Mouse (Mus musculus) CH12.LX (cell line): ENCODE data around the gene Pold1. TPM values are rescaled to one million over a fixed set of nuclear protein-coding genes. Genes with fewer than 3 reads are reported as not detected.

ENCODE experiments used
- DNase-seq: peaks from one replicate; pipeline ENCODE4 v3.0.0-alpha.2; 2013; ENCODE audit errors: extremely low read depth
- H3K27ac ChIP-seq: 2 replicates; pipeline ENCODE4 v1.5.1; 2012; ENCODE audit warnings: low read depth, mild to moderate bottlenecking, control low read depth, moderate library complexity; ENCODE audit not compliant: insufficient read depth
- H3K27me3 ChIP-seq: replicated peaks from 2 replicates; pipeline ENCODE3; 2012; ENCODE audit warnings: inconsistent platforms
- H3K36me3 ChIP-seq, 2 experiments: replicated peaks in 1 of 2; 2 replicates each; pipeline versions ENCODE3 to v1.6.1; 2012; ENCODE audit warnings: inconsistent platforms in 1 of 2, low read length in 1 of 2, mild to moderate bottlenecking in 1 of 2, mixed read lengths in 1 of 2, moderate library complexity in 1 of 2; ENCODE audit not compliant: control insufficient read depth in 1 of 2, insufficient read depth in 1 of 2
- H3K4me1 ChIP-seq, 2 experiments: 2 replicates each; pipeline ENCODE4 v1.6.1; 2012; ENCODE audit warnings: inconsistent platforms in 1 of 2, moderate library complexity in 1 of 2; ENCODE audit not compliant: insufficient read depth in 2 of 2, control insufficient read depth in 1 of 2
- H3K4me2 ChIP-seq: 2 replicates; pipeline ENCODE4 v1.6.1; 2012; ENCODE audit warnings: low read depth, mild to moderate bottlenecking, control low read depth; ENCODE audit not compliant: poor library complexity, insufficient read depth, severe bottlenecking
- H3K4me3 ChIP-seq, 3 experiments: fragments of 150-350 bp in 1 of 3; sonication (generic) in 1 of 3; replicated peaks in 1 of 3; 2 replicates each; pipeline versions ENCODE3 to v1.5.1; 2011 to 2012; ENCODE audit warnings: low read depth in 2 of 3, low read length in 2 of 3, mild to moderate bottlenecking in 2 of 3, moderate library complexity in 2 of 3, control low read depth in 1 of 3, improper control_type of control experiment in 1 of 3, inconsistent platforms in 1 of 3, mixed read lengths in 1 of 3; ENCODE audit not compliant: poor library complexity in 1 of 3
- H3K79me2 ChIP-seq: replicated peaks from 2 replicates; pipeline ENCODE4 v1.6.1; 2012; ENCODE audit warnings: mild to moderate bottlenecking, moderate library complexity; ENCODE audit not compliant: control insufficient read depth, poor library complexity, insufficient read depth, severe bottlenecking; ENCODE audit errors: extremely low read depth
- H3K9ac ChIP-seq: 2 replicates; pipeline ENCODE4 v1.6.1; 2012; ENCODE audit warnings: low read depth, mild to moderate bottlenecking, control low read depth, moderate library complexity; ENCODE audit not compliant: insufficient read depth
- H3K9me3 ChIP-seq: replicated peaks from 2 replicates; pipeline ENCODE3; 2012; ENCODE audit warnings: low read length, inconsistent platforms, mixed read lengths
- BHLHE40 ChIP-seq: IDR thresholded peaks from 2 replicates; pipeline ENCODE4 v1.6.1; 2011; ENCODE audit warnings: mild to moderate bottlenecking, low read depth, low read length, improper control_type of control experiment
- CHD2 ChIP-seq: IDR thresholded peaks from 2 replicates; pipeline ENCODE4 v1.6.1; 2011; ENCODE audit warnings: low read length, improper control_type of control experiment
- ELF1 ChIP-seq: IDR thresholded peaks from 2 replicates; pipeline ENCODE4 v1.6.1; 2014; ENCODE audit warnings: low read depth, mild to moderate bottlenecking, inconsistent platforms, low read length, improper control_type of control experiment
- ETS1 ChIP-seq: conservative IDR thresholded peaks from 2 replicates; pipeline ENCODE4 v1.6.1; 2012; ENCODE audit warnings: low read depth, mild to moderate bottlenecking, inconsistent platforms, low read length, improper control_type of control experiment, moderate library complexity
- IRF4 ChIP-seq: IDR thresholded peaks from 2 replicates; pipeline ENCODE4 v1.6.1; 2014; ENCODE audit warnings: low read depth, mild to moderate bottlenecking, inconsistent platforms, low read length, improper control_type of control experiment
- JUN ChIP-seq: IDR thresholded peaks from 2 replicates; pipeline ENCODE4 v1.6.1; 2011; ENCODE audit warnings: low read depth, mild to moderate bottlenecking, low read length, improper control_type of control experiment, moderate library complexity; ENCODE audit not compliant: insufficient read depth
- KAT2A ChIP-seq: IDR thresholded peaks from 2 replicates; pipeline ENCODE4 v1.6.1; 2012; ENCODE audit warnings: low read length, improper control_type of control experiment, inconsistent platforms; ENCODE audit not compliant: insufficient replicate concordance
- MAFK ChIP-seq: IDR thresholded peaks from 2 replicates; pipeline ENCODE4 v1.6.1; 2011; ENCODE audit warnings: low read length, improper control_type of control experiment; ENCODE audit not compliant: insufficient replicate concordance
- MXI1 ChIP-seq: IDR thresholded peaks from 2 replicates; pipeline ENCODE4 v1.6.1; 2011; ENCODE audit warnings: mild to moderate bottlenecking, low read depth, low read length, improper control_type of control experiment
- NELFE ChIP-seq: IDR thresholded peaks from 2 replicates; pipeline ENCODE4 v1.6.1; 2011; ENCODE audit warnings: low read depth, low read length, improper control_type of control experiment
- POLR2A ChIP-seq: IDR thresholded peaks from 2 replicates; pipeline ENCODE4 v1.6.1; 2011; ENCODE audit warnings: low read depth, mild to moderate bottlenecking, improper control_type of control experiment, low read length
- RAD21 ChIP-seq: IDR thresholded peaks from 2 replicates; pipeline ENCODE4 v1.6.1; 2011; ENCODE audit warnings: low read depth, mild to moderate bottlenecking, low read length, improper control_type of control experiment, moderate library complexity
- SIN3A ChIP-seq: IDR thresholded peaks from 2 replicates; pipeline ENCODE4 v1.6.1; 2012; ENCODE audit warnings: low read length, improper control_type of control experiment, inconsistent platforms
- TCF12 ChIP-seq: IDR thresholded peaks from 2 replicates; pipeline ENCODE4 v1.6.1; 2014; ENCODE audit warnings: low read depth, mild to moderate bottlenecking, inconsistent platforms, low read length, improper control_type of control experiment
- UBTF ChIP-seq: IDR thresholded peaks from 2 replicates; pipeline ENCODE4 v1.6.1; 2012; ENCODE audit warnings: low read depth, mild to moderate bottlenecking, inconsistent platforms, low read length, improper control_type of control experiment, moderate library complexity
- USF1 ChIP-seq: IDR thresholded peaks from 2 replicates; pipeline ENCODE4 v1.6.1; 2014; ENCODE audit warnings: low read depth, mild to moderate bottlenecking, inconsistent platforms, low read length, improper control_type of control experiment
- ZKSCAN1 ChIP-seq: IDR thresholded peaks from 2 replicates; pipeline ENCODE4 v1.6.1; 2012; ENCODE audit warnings: low read depth, inconsistent platforms, low read length, improper control_type of control experiment, borderline replicate concordance
- ZMIZ1 ChIP-seq: IDR thresholded peaks from 2 replicates; pipeline ENCODE4 v1.6.1; 2012; ENCODE audit warnings: low read depth, mild to moderate bottlenecking, inconsistent platforms, low read length, improper control_type of control experiment
- ZNF384 ChIP-seq: IDR thresholded peaks from 2 replicates; pipeline ENCODE4 v1.6.1; 2012; ENCODE audit warnings: low read depth, low read length, improper control_type of control experiment, inconsistent platforms
- dilution Hi-C: fragments of 300-500 bp; cut with MboI; formaldehyde crosslinking; loops from 2 replicates; pipeline ENCODE4 v1.14.3; 2020; ENCODE audit warnings: low sequenced_read_pairs; ENCODE audit not compliant: extremely low pct_unique_long_range_greater_than_20kb, extremely low pct_ligation_motif_present
- in situ Hi-C: fragments of 300-500 bp; cut with MboI; formaldehyde crosslinking; loops from 3 replicates; pipeline ENCODE4 v1.14.3; 2019; ENCODE audit warnings: low sequenced_read_pairs, low pct_ligation_motif_present, low pct_unique_long_range_greater_than_20kb, mixed read lengths
- polyA plus RNA-seq: library from polyadenylated mRNA; unstranded; fragments of >175 nt; gene quantifications from 2 replicates; pipeline ENCODE4 v1.2.1, GENCODE M21; 2012; ENCODE audit warnings: low read depth; ENCODE audit not compliant: insufficient read length
- total RNA-seq, 2 experiments: library from RNA; depleted of rRNA; stranded (reverse); fragments of 300-350 nt in 1 of 2; fragments of >200 nt in 1 of 2; gene quantifications; 2 replicates each; pipeline ENCODE4 v1.2.3; 2012 to 2014

The Pold1 gene
- total and polyA plus RNA-seq, 3 experiments = 49.3 to 131 (median 67.6) TPM

- Histone ChIP-seq H3K4me1 (peaks cover 16 to 48% of the 10 kb centered on the region in 2 experiments), H3K27me3 (no peaks in the 10 kb centered on the region), H3K36me3 (no peaks in the 10 kb centered on the region), H3K9ac (no peak overlapping the region), H3K27ac (no peak overlapping the region), H3K9me3 (peaks cover 8% of the 10 kb centered on the region), H3K79me2 (peaks cover 3% of the 10 kb centered on the region), H3K4me2 (no peak overlapping the region), H3K4me3 (no peak overlapping the region)
- in situ Hi-C loops = no loop called here
- dilution Hi-C loops = no loop called here
- no peak for DNase-seq
- TF ChIP-seq NELFE (no peak), BHLHE40 (peak; percentile 51)
Observed at GRCm38 (mm10) chr7:44568803-44569202, 20.2 kb upstream of the Pold1 start.

- dilution Hi-C loops = no loop called here
- H3K4me1 ChIP-seq = peaks cover 3 to 37% of the 10 kb centered on the region in 2 experiments; a peak in 3 of 4 replicates
- in situ Hi-C loops = no loop called here
Observed at GRCm38 (mm10) chr7:44565414-44565813, 16.8 kb upstream of the Pold1 start.

DNA sequence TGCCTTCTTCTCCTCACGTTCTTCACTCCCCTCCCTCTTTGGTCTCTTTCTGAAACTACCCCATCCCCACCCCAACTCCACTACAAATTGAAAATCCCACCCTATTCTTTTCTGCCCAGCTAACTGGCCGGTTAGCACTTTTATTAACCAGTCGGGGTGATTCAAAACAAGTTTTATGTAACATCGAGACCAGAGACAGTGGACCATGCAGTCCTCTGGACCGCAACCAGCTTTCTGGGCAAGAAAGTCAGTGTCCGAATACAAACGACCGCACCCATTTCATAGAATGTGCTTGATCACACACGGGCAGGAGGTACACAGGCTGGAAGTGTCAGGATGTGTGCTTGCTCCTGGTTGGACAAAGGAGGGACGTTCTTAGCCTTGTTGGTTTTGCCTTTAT, 15.8 kb upstream of the Pold1 start:
- Histone ChIP-seq H3K9me3 (no peaks in the 10 kb centered on the region), H3K4me3 (no peak overlapping the region), H3K27ac (no peak overlapping the region), H3K4me2 (no peak overlapping the region), H3K27me3 (no peaks in the 10 kb centered on the region), H3K4me1 (peaks cover 3 to 35% of the 10 kb centered on the region in 2 experiments; a peak in 3 of 4 replicates), H3K36me3 (no peaks in the 10 kb centered on the region), H3K79me2 (no peaks in the 10 kb centered on the region), H3K9ac (no peak overlapping the region)
- TF ChIP-seq RAD21 = no peak
- TF ChIP-seq UBTF = no peak
- no peak for TF ChIP-seq ZNF384
- TF ChIP-seq MAFK = no peak
- TF ChIP-seq IRF4 = no peak
- no peak for TF ChIP-seq KAT2A
- no peak for TF ChIP-seq TCF12
- TF ChIP-seq BHLHE40 = no peak
- TF ChIP-seq NELFE = no peak
- no peak for TF ChIP-seq SIN3A
- no peak for TF ChIP-seq ZMIZ1
- TF ChIP-seq POLR2A = no peak
- TF ChIP-seq CHD2 = no peak
- no peak for TF ChIP-seq ZKSCAN1
- TF ChIP-seq JUN = no peak
- TF ChIP-seq ELF1 = no peak
- no peak for TF ChIP-seq ETS1
- no peak for TF ChIP-seq MXI1
- in situ Hi-C loops (no loop called here), dilution Hi-C loops (no loop called here)
- no peak for DNase-seq

More at GRCm38 (mm10) chr7:44565414-44565813, 16.8 kb upstream of the Pold1 start:
- H3K27ac ChIP-seq = no peak overlapping the region
- no peak overlapping the region for H3K9ac ChIP-seq
- DNase-seq = no peak
- H3K36me3 ChIP-seq = no peaks in the 10 kb centered on the region
- no peak overlapping the region for H3K4me2 ChIP-seq
- H3K27me3 ChIP-seq = no peaks in the 10 kb centered on the region
- no peaks in the 10 kb centered on the region for H3K9me3 ChIP-seq
- no peak for TF ChIP-seq USF1
- H3K79me2 ChIP-seq = no peaks in the 10 kb centered on the region
- H3K4me3 ChIP-seq = no peak overlapping the region
